Mouse (Mus musculus) erythroid progenitor cell, adult 5-6 weeks (primary cell): ENCODE measurements around the gene Dnmt3a. TPM values are rescaled to one million over a fixed set of nuclear protein-coding genes. Genes with fewer than 3 reads are reported as not detected.

ENCODE experiments used
- ATAC-seq: replicated peaks from 2 replicates; pipeline ENCODE4 v1.8.0; 2016; ENCODE audit warnings: moderate number of reproducible peaks, mild to moderate bottlenecking, moderate TSS enrichment, inconsistent platforms; ENCODE audit not compliant: poor library complexity, low FRiP score, severe bottlenecking
- total RNA-seq, 2 experiments: library from RNA; stranded (forward) in 1 of 2; stranded (reverse) in 1 of 2; fragments of 150-400 nt in 1 of 2; fragments of 186-747, 209-891 nt in 1 of 2; gene quantifications; 2 replicates each; pipeline versions ENCODE4 v1.2.3 to v1.2.4; 2015 to 2017; ENCODE audit warnings: low replicate concordance in 2 of 2

Dnmt3a gene
- total RNA-seq, 2 experiments from 2014 or later, result 0.83 to 1.3 TPM

DNA sequence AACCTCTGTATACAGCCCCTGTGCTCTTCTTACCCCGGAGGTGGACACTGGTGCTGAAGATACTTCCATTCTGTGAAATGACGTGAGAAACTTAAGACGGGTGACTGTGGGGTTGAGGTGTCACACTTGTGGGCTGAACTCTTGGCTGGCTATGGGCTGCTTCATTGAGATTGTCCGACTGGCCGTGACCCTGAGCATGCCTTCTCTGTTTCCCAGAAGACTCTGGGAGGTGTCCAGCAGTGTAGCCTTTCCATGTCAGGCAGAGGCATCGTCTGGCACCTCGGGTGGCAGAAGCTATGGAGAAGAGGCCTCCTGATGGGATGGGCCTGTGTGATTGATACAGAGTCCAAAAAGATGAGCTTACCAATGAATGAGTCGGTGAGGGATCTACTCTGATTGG lies 7.3 kb downstream of the Dnmt3a start:
- ATAC-seq, result no peak

DNA sequence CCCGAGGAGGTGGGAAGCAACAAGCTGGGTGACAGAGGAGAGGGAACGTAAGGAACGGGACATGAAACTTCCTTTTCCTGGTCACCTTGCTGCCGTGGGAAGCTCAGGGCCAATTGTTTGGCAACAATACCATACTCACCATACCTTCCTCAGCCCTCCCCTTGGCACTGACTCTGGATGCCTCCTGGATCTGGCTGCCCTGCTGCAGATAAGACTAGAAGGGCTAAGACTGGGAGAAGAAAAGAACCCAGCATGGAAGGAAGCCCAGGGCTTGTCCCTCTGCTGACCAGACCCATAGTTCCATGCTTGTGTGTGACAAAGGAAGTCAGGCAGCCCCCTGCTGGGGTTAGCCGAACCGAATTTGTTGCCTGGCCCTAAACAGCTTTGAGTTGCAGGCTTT lies 9.6 kb downstream of the Dnmt3a start:
- ATAC-seq, result no peak

GRCm38 (mm10) chr12:3817033-3817432 lies 11.2 kb downstream of the Dnmt3a start:
- no peak for ATAC-seq

DNA sequence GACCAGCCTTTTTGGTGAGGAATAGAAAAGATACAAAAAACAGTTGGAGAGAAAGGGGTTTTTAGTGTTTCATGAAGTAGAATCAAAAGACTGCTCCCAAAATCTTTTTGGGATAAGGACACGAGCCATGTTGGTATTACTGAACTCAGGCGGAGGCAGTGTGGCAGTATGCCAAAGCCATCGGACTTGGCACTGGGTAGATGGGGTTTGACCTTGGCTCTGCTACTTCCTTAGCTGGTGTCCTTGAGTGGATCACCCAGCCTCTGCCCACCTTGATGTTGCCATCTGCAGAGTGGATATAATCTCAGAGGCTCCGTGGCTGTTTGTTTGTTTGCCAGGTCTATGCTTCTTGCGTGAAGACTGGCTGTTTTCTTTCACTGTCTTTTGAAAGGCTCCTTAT lies 11.8 kb downstream of the Dnmt3a start:
- no peak for ATAC-seq

- no peak for ATAC-seq
Observed at GRCm38 (mm10) chr12:3819899-3820298, 14.1 kb downstream of the Dnmt3a start.

DNA sequence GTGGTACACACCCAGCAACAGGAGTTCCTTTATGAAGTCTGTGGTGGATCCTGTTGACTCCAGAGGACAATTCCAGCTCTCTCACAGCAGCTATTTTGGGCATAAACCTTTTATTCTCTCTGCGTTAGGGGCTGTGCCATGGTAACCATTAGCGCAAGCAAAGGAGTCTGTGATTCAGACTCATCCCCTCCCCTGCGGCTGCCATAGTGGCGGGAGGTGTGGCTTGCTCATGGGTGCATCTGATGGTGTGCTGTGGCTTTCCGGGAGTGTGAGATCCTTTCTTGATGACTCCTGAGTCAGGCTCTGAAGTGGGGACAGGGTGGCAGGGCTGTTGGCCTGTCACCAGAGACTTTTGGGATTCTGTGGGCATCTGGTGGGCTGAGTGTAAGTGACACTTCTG lies 17.6 kb downstream of the Dnmt3a start:
- no peak for ATAC-seq

DNA sequence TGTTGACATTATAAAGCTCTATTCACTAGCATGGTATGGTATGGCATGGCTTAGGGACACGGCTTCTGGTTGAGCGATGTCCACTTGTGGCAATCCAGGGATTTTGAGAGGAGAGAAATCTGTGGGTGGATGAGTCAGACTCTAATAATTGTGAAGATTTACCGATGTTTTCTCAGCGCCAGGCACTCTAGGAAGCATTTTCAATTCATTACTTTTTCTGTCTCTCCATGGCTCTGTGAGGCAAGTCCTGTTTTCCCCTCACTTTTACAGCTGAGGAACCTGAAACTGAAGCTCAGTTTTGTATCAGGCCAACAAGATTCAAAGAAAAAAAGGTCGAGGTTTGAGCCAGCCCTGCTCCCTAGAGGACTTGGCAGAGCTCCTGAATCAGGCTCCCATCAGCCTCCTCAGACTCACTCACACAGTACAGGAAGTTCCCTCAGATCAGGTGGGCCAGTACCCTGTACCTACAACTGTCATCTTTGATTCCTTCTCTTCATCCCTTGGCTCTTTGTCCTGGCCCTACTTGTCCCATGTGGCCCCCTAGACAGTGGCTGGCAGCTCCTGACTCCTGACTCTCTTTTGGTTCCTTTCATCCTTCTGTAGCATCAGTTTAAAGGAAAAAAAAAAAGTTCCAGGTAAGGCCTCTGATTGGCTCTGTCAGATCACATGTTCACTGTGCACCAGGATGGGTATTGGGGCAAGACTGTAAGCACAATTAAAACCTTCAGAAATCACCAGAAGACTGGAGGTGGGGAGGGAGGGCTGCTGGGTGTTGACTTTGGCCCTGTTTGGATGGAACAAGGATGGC lies 19.3 kb downstream of the Dnmt3a start:
- ATAC-seq, result no peak

GRCm38 (mm10) chr12:3825714-3826080 lies 19.9 kb downstream of the Dnmt3a start:
- ATAC-seq, result 0 out of 2 replicates have a peak, but pooled peaks have one; percentile 14

DNA sequence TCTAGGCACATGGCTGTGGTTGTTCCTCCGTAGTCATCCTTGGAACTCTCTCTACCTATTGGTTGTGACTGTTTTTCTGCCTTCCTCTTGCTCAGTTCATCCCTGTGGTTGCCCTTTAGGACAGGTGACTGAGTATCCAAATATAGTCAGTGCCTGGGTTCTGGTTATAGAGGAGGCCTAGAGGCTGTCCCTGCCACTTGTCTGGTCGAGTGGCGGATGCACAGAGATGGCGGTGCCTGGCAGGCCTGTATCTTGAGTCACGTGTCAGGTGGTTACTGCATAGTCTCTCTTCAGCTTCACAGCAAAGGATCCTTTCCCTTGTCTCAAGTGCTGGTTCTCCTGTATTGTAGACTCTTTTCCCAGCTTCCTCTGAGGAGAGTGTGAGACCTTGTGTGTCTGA lies 22.0 kb downstream of the Dnmt3a start:
- ATAC-seq, result no peak

DNA sequence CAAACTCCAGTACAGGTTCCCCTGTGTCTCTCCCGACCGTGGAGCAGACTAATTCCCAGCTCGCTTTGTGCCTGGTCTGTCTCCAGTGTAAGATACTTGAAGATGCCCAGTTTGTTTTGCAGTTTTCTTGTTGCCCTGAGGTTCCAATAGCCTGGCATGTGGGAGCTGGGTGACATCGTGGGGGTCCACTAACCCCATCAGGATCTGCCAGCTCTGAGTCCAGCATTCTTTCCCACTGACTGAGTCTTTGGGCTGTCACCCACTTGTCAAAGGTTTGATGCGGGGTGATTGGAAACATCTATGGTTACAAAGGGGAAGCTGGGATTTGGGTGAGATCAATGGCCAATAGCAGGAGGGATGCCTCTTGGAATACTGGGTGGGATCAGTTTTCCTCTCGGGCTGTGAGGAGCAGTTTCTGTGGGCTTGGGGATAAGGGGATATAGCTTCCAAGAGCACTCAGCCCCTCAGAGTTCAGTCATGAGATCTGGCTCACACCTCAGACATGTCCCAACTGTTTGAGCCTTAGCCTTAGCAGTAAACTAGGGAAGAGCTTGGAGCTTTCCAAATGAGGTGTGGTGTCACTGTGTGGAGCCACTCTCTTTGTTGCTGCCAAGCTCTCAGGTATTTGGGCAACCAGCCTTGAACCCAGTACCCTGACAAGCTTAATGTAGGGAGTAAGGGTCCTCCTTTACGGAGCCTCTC lies 27.4 kb downstream of the Dnmt3a start:
- ATAC-seq, result no peak

DNA sequence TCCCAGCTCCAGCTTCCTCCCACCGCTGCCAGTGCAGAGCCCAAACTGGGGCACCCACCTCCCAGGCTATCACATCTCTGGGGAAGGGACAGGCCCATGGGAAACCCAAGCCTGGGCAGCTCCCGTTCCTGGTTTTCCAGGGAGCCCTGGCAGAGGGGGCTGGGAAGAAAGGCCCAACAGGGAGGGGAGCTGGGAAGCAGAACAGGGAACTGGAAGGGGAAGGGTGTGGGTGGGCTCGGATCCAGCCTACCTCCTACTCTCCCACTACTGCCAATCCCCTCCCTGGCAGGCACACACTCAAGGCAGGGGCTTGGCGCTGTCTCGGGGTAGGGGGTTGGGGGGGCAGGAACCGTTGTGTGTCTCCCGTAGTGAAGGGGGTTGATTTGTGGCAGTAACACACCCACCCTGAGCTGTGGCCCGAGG lies 28.1 kb downstream of the Dnmt3a start:
- no peak for ATAC-seq

GRCm38 (mm10) chr12:3834373-3835314 lies 28.8 kb downstream of the Dnmt3a start:
- ATAC-seq, result no peak

DNA sequence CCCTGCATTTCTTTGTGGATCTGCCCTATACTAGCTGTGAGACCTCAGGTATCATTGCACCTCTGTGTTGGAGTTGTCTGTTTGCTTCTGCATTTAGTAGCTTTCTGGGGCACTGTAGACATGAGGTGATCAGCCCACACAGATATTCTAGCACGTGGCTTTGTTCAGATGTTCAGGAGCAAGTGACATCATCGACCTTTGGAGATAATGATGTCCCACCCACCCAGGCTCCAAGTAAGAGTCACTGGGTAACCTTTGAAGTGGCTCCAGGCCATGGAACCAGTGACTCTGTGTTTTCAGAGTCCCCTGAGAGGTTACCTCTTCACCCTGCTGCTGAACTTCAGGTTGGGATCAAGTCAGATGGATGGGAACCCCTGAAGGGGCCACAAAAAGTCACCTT lies 29.8 kb downstream of the Dnmt3a start:
- no peak for ATAC-seq

DNA sequence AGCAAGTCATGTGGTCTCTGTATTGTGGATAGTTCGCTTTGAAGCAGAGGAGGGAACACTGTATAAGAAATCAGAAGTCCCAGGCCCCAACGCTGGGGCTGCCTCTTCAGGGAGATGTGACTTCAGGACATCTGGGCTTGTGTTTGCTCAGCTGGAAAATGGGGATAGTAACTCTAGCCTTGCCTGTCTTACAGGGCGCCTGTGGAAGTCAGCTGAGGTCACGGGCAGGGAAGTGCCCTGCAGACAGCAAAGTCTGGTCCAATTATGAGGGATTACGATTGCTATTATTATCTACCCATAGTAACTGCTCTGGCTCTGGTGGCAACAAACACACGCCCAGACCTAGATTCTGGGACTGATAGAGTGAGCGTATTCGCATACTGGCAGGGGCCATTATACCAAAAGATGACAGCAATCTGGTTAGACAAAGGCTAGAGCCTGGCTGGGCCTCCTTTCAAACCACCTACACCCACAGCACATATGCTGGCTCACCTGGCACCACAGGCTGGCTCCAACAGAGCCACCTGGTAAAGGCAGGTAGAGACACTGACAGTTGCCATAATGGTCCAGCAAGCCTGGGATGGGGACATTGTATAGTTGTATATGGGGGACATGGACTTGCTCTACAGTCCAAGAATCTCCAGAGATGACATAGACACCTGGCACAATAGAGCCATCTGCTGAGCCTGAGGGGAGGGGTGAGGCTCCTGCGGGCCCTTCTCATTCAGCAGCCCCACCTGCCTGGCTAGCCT lies 31.4 kb downstream of the Dnmt3a start:
- ATAC-seq, result no peak

DNA sequence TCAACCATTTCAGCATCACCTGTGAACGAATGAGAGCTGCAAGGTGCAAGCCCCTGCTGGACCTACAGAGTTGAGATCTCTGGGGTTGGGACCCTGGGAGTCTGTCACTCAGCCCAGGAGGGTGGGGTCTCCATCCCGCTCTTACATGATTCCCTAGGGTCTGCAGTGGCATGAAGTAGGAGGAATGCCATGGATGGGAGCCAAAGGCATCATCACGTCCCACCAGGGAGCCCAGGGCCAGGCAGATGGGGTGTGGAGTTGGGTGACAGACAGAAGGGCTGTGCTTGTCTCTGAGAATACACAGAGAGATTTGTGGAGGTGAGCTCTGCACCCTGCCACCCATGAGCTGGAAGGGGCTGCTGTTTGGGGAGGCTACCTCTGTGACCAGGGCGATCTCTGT lies 32.2 kb downstream of the Dnmt3a start:
- no peak for ATAC-seq

DNA sequence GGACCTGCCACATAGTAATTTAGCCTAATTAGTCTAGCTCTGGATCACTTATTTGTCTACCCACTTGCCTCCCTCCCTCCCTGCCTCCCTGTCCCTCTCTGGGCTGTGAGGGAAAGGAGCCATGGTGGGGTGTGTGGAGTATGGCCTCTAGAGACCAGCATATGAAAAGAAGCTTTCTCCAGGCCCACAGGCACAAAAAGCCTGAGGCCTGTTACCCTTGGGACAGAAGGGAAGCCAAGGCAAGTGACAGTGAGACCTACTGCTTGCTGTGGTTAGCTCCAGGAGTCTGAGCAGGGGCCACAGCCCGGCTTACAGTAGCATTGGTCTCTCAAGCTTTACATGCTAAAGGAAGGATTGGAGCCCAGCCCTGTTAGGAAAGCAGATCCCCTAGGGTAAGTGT lies 33.9 kb downstream of the Dnmt3a start:
- ATAC-seq, result no peak

DNA sequence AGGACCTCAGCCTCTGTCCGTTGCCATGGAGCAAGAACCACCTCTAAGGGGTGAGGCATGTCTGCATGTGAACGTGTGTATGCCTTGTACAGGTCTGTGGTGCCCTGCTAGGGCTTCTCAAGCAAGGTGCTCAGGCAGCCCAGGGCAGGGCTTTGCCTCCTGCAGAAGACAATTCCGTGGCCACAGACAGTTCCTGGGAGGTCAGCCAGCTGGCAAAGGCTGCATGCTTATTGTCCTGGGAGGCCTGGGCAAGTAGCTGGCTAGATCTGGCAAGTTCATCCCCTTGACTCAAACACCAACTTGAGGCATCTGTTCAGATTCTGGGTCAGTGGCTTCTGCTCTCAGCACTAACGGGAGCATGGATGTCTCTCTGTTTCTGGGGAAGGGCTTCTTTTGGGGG lies 35.3 kb downstream of the Dnmt3a start:
- no peak for ATAC-seq

GRCm38 (mm10) chr12:3842843-3843242 lies 37.0 kb downstream of the Dnmt3a start:
- no peak for ATAC-seq

DNA sequence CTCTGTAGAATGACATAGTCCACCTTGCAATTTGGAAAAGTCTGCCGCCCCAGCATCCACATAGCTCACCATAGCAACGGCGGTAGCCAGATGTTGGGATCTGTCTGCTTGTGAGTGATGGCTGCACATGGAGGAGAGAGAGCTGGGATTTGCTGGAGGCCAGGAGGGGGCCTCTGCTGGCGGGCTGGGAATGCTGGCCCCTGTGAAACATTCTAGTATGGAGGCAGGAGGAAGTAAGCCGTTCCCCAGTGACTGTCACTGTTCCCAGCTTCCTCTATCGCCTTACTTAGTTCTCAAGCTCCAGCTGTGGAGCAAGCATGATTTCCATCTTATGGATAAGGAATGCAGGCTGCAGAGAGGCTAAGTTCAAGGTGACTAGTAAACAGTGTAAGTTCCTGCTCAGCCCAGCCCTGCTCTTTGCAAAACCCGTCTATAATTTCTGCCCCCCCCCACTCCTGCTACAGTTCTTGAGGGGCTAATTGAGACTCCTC lies 37.6 kb downstream of the Dnmt3a start:
- ATAC-seq, result no peak

GRCm38 (mm10) chr12:3843918-3844317 lies 38.1 kb downstream of the Dnmt3a start:
- no peak for ATAC-seq
